Mouse (Mus musculus): ENCODE measurements around the gene Btf3. TPM values are rescaled to one million over a fixed set of nuclear protein-coding genes. Genes with fewer than 3 reads are reported as not detected.
A peak's percentile ranks its signal among the peaks of the same experiment; 100 is the strongest.

The Btf3 gene
- total RNA-seq, 1 experiment = 844 TPM

- in situ Hi-C loops (cut with MboI; ENCODE audit: low sequenced_read_pairs in 2 of 2, unreplicated experiment in 2 of 2) = no loop called here
- H3K4me1 ChIP-seq (ENCODE audit: control insufficient read depth in 2 of 2, insufficient read depth in 2 of 2, low read length in 2 of 2, poor library complexity in 1 of 2) = peaks cover 0 to 3% of the 10 kb centered on the region in 2 experiments; a peak in 1 of 4 replicates
- H3K4me3 ChIP-seq (ENCODE audit: insufficient read depth in 1 of 2, low read depth in 1 of 2, low read length in 2 of 2, poor library complexity in 1 of 2, severe bottlenecking in 1 of 2) = peak overlapping the region; percentile 56 to 68
Measured at GRCm38 (mm10) chr13:98354871-98355558, 38.2 kb upstream of the Btf3 start.

GRCm38 (mm10) chr13:98354090-98354801 lies 37.4 kb upstream of the Btf3 start, which contains the start of gene Foxd1:
Gene Foxd1 (plus strand): TSS chr13:98354242.
- H3K9me3 ChIP-seq (ENCODE audit: control insufficient read depth, insufficient read depth, low read depth, low read length) = no peaks in the 10 kb centered on the region
- DNase-seq (ENCODE audit: low read depth, low spot score) = no peak
- H3K4me1 ChIP-seq (ENCODE audit: control insufficient read depth in 2 of 2, insufficient read depth in 2 of 2, low read length in 2 of 2, poor library complexity in 1 of 2) = peaks cover 0 to 3% of the 10 kb centered on the region in 2 experiments; a peak in 1 of 4 replicates
- H3K4me3 ChIP-seq (ENCODE audit: insufficient read depth in 1 of 2, low read depth in 1 of 2, low read length in 2 of 2, poor library complexity in 1 of 2, severe bottlenecking in 1 of 2) = peak within 1 kb of the TSS; percentile 56 to 68
- peak within 1 kb of the TSS; percentile 17 for H3K9ac ChIP-seq (ENCODE audit: insufficient read depth, low read depth, low read length, poor library complexity, severe bottlenecking)
- H3K27ac ChIP-seq (ENCODE audit: insufficient read depth, low read depth, low read length, poor library complexity, severe bottlenecking) = no peak within 1 kb of the TSS
- TF ChIP-seq ZNF384 (IDR thresholded peaks at IDR 0.05; ENCODE audit: low read depth, low read length) = no peak
- no peak for TF ChIP-seq ZC3H11A (IDR thresholded peaks at IDR 0.05; ENCODE audit: borderline replicate concordance, low read depth, low read length)
- no peak for TF ChIP-seq CHD2 (IDR thresholded peaks at IDR 0.05; ENCODE audit: low read depth, low read length)
- TF ChIP-seq MAFK (IDR thresholded peaks at IDR 0.05; ENCODE audit: insufficient read depth, low read depth, low read length) = no peak
- no peak for TF ChIP-seq HCFC1 (IDR thresholded peaks at IDR 0.05; ENCODE audit: borderline replicate concordance, insufficient read depth, low read length)
- no peaks in the 10 kb centered on the region for H3K36me3 ChIP-seq (ENCODE audit: control insufficient read depth, insufficient read depth, low read length, poor library complexity, severe bottlenecking)
- in situ Hi-C loops (cut with MboI; ENCODE audit: low sequenced_read_pairs in 2 of 2, unreplicated experiment in 2 of 2) = no loop called here

More at GRCm38 (mm10) chr13:98354871-98355558, 38.2 kb upstream of the Btf3 start:
- H3K27ac ChIP-seq (ENCODE audit: insufficient read depth, low read depth, low read length, poor library complexity, severe bottlenecking) = no peak overlapping the region
- TF ChIP-seq HCFC1 (IDR thresholded peaks at IDR 0.05; ENCODE audit: borderline replicate concordance, insufficient read depth, low read length) = no peak
- no peak for TF ChIP-seq CHD2 (IDR thresholded peaks at IDR 0.05; ENCODE audit: low read depth, low read length)
- TF ChIP-seq ZC3H11A (IDR thresholded peaks at IDR 0.05; ENCODE audit: borderline replicate concordance, low read depth, low read length) = no peak
- no peak for TF ChIP-seq ZNF384 (IDR thresholded peaks at IDR 0.05; ENCODE audit: low read depth, low read length)
- no peak for TF ChIP-seq MAFK (IDR thresholded peaks at IDR 0.05; ENCODE audit: insufficient read depth, low read depth, low read length)
- DNase-seq (ENCODE audit: low read depth, low spot score) = no peak
- H3K36me3 ChIP-seq (ENCODE audit: control insufficient read depth, insufficient read depth, low read length, poor library complexity, severe bottlenecking) = no peaks in the 10 kb centered on the region
- H3K9ac ChIP-seq (ENCODE audit: insufficient read depth, low read depth, low read length, poor library complexity, severe bottlenecking) = peak overlapping the region; percentile 17
- H3K9me3 ChIP-seq (ENCODE audit: control insufficient read depth, insufficient read depth, low read depth, low read length) = no peaks in the 10 kb centered on the region

GRCm38 (mm10) chr13:98353709-98354089 lies 36.9 kb upstream of the Btf3 start:
- H3K9ac ChIP-seq (ENCODE audit: insufficient read depth, low read depth, low read length, poor library complexity, severe bottlenecking) = no peak overlapping the region
- no peak for TF ChIP-seq CHD2 (IDR thresholded peaks at IDR 0.05; ENCODE audit: low read depth, low read length)
- no peak for TF ChIP-seq MAFK (IDR thresholded peaks at IDR 0.05; ENCODE audit: insufficient read depth, low read depth, low read length)
- no peak for TF ChIP-seq ZC3H11A (IDR thresholded peaks at IDR 0.05; ENCODE audit: borderline replicate concordance, low read depth, low read length)
- no peak for TF ChIP-seq ZNF384 (IDR thresholded peaks at IDR 0.05; ENCODE audit: low read depth, low read length)
- no peak for TF ChIP-seq HCFC1 (IDR thresholded peaks at IDR 0.05; ENCODE audit: borderline replicate concordance, insufficient read depth, low read length)
- H3K4me3 ChIP-seq (ENCODE audit: insufficient read depth in 1 of 2, low read depth in 1 of 2, low read length in 2 of 2, poor library complexity in 1 of 2, severe bottlenecking in 1 of 2) = peak overlapping the region; percentile 56 to 68
- no peaks in the 10 kb centered on the region for H3K9me3 ChIP-seq (ENCODE audit: control insufficient read depth, insufficient read depth, low read depth, low read length)
- no peaks in the 10 kb centered on the region for H3K36me3 ChIP-seq (ENCODE audit: control insufficient read depth, insufficient read depth, low read length, poor library complexity, severe bottlenecking)
- no peak overlapping the region for H3K27ac ChIP-seq (ENCODE audit: insufficient read depth, low read depth, low read length, poor library complexity, severe bottlenecking)
- in situ Hi-C loops (cut with MboI; ENCODE audit: low sequenced_read_pairs in 2 of 2, unreplicated experiment in 2 of 2) = no loop called here
- DNase-seq (ENCODE audit: low read depth, low spot score) = no peak
- peaks cover 0 to 3% of the 10 kb centered on the region in 2 experiments; a peak in 1 of 4 replicates for H3K4me1 ChIP-seq (ENCODE audit: control insufficient read depth in 2 of 2, insufficient read depth in 2 of 2, low read length in 2 of 2, poor library complexity in 1 of 2)

- no peak for TF ChIP-seq CHD2 (IDR thresholded peaks at IDR 0.05; ENCODE audit: low read depth, low read length)
- TF ChIP-seq MAFK (IDR thresholded peaks at IDR 0.05; ENCODE audit: insufficient read depth, low read depth, low read length) = no peak
- TF ChIP-seq HCFC1 (IDR thresholded peaks at IDR 0.05; ENCODE audit: borderline replicate concordance, insufficient read depth, low read length) = no peak
- TF ChIP-seq ZNF384 (IDR thresholded peaks at IDR 0.05; ENCODE audit: low read depth, low read length) = no peak
- no peak for TF ChIP-seq ZC3H11A (IDR thresholded peaks at IDR 0.05; ENCODE audit: borderline replicate concordance, low read depth, low read length)
- H3K4me1 ChIP-seq (ENCODE audit: control insufficient read depth in 2 of 2, insufficient read depth in 2 of 2, low read length in 2 of 2, poor library complexity in 1 of 2) = no peaks in the 10 kb centered on the region
- H3K36me3 ChIP-seq (ENCODE audit: control insufficient read depth, insufficient read depth, low read length, poor library complexity, severe bottlenecking) = no peaks in the 10 kb centered on the region
- no peak overlapping the region for H3K4me3 ChIP-seq (ENCODE audit: insufficient read depth in 1 of 2, low read depth in 1 of 2, low read length in 2 of 2, poor library complexity in 1 of 2, severe bottlenecking in 1 of 2)
- H3K27ac ChIP-seq (ENCODE audit: insufficient read depth, low read depth, low read length, poor library complexity, severe bottlenecking) = no peak overlapping the region
- H3K9ac ChIP-seq (ENCODE audit: insufficient read depth, low read depth, low read length, poor library complexity, severe bottlenecking) = no peak overlapping the region
- H3K9me3 ChIP-seq (ENCODE audit: control insufficient read depth, insufficient read depth, low read depth, low read length) = no peaks in the 10 kb centered on the region
- in situ Hi-C loops (cut with MboI; ENCODE audit: low sequenced_read_pairs in 2 of 2, unreplicated experiment in 2 of 2) = no loop called here
- no peak for DNase-seq (ENCODE audit: low read depth, low spot score)
Measured at GRCm38 (mm10) chr13:98352381-98352975, 35.7 kb upstream of the Btf3 start.
